Mouse (Mus musculus): ENCODE measurements around the gene Ascc1. TPM values are rescaled to one million over a fixed set of nuclear protein-coding genes. Genes with fewer than 3 reads are reported as not detected.

Gene Ascc1
- 14.1 and 14.7 TPM in 2 replicates for polyA plus RNA-seq (2015; fragmentation: Nextera tagmentation; extraction: Ambion mirVana)

DNA sequence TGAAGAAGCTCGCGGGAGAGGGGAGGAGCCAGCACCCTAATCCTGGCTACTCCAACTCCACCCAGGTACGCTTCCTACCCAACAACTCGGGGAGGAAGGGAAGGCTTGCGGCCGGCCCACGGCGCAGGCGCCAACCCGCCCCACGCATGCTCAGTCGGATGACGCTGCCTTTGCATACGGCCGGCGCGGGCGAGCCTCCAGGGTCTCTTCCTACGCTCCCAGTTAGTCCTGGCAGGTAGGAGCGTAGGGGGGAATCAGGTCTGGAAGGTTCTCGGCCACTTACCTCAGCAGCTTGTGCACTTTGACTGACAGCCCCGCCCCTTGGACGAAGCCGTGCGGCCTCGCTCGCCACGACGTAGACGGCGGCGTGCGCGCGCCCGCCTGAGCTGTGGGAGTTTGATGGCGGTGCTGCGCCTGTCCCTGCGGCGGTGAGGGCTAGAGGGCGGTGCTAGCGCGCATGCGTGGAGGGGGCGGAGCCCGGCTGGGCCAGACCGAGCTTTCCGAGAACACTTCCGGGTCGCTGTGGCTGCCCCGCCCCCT, at the start of gene Ascc1, which contains the start of gene Anapc16:
Ascc1 (plus strand) TSS at position 133 of the 540 bp plus-strand sequence.
Anapc16 (minus strand) TSS at position 463 of the 540 bp plus-strand sequence.
- Histone ChIP-seq H3K27me3 (ENCODE audit: insufficient read depth, low read length) (no peaks in the 10 kb centered on the region), H3K9ac (replicated peaks) (peak within 1 kb of the TSS; percentile 85), H3K4me3 (ENCODE audit: low read depth, low read length) (peak within 1 kb of the TSS; percentile 67), H3K9me3 (ENCODE audit: low read length) (no peaks in the 10 kb centered on the region), H3K4me2 (ENCODE audit: low read depth, low read length) (peak within 1 kb of the TSS; percentile 81), H3K4me1 (ENCODE audit: insufficient read depth) (peaks cover 8% of the 10 kb centered on the region), H3K27ac (ENCODE audit: low read depth) (peak within 1 kb of the TSS; percentile 99), H3K36me3 (replicated peaks; ENCODE audit: insufficient read depth, low read length) (no peaks in the 10 kb centered on the region; the same call in none of the 2 replicates)
- ATAC-seq (peak; percentile 98), DNase-seq (peak; percentile 99)
- no peak; the same call in 1 of the 2 replicates for TF ChIP-seq EP300 (IDR thresholded peaks at IDR 0.05; ENCODE audit: low read depth)
- TF ChIP-seq CTCF (IDR thresholded peaks at IDR 0.05; ENCODE audit: low read depth) = no peak
- WGBS (ENCODE audit: insufficient replicate concordance) = under 1% methylated on average over 49 of the region's 51 CpGs

DNA sequence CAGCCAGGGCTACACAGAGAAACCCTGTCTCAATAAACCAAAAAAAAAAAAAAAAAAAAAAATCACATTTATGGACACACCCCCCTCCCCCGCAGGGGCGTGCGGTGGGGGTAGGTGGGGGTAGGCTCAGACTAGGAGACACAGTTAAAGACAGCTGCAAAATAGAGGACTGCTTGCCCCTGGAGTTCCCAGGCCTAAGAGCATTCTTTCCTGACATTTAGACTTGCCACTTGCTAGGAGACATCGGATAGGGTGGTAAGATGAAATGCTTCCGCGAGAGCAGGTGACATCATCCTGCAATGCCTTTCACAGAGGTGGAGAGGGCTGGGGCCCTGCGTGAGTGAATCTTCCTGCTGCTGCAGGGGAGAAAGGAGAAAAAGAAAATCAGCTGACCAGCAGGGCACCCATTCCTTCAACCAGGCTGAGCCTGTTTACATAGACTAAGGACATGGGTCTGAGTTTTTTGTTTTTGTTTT, 49.0 kb upstream of the Ascc1 start:
- DNase-seq = no peak
- WGBS (ENCODE audit: insufficient replicate concordance) = 41% methylated on average over 7 of the region's 7 CpGs
- no peak for TF ChIP-seq CTCF (IDR thresholded peaks at IDR 0.05; ENCODE audit: low read depth)
- no peak for TF ChIP-seq EP300 (IDR thresholded peaks at IDR 0.05; ENCODE audit: low read depth)
- H3K36me3 ChIP-seq (replicated peaks; ENCODE audit: insufficient read depth, low read length) = peaks cover 11% of the 10 kb centered on the region
- no peak overlapping the region for H3K9ac ChIP-seq (replicated peaks)
- ATAC-seq = no peak
- H3K4me1 ChIP-seq (ENCODE audit: insufficient read depth) = peaks cover 19% of the 10 kb centered on the region
- no peak overlapping the region for H3K4me2 ChIP-seq (ENCODE audit: low read depth, low read length)
- H3K4me3 ChIP-seq (ENCODE audit: low read depth, low read length) = no peak overlapping the region
- no peaks in the 10 kb centered on the region for H3K9me3 ChIP-seq (ENCODE audit: low read length)
- H3K27ac ChIP-seq (ENCODE audit: low read depth) = no peak overlapping the region
- no peaks in the 10 kb centered on the region for H3K27me3 ChIP-seq (ENCODE audit: insufficient read depth, low read length)

DNA sequence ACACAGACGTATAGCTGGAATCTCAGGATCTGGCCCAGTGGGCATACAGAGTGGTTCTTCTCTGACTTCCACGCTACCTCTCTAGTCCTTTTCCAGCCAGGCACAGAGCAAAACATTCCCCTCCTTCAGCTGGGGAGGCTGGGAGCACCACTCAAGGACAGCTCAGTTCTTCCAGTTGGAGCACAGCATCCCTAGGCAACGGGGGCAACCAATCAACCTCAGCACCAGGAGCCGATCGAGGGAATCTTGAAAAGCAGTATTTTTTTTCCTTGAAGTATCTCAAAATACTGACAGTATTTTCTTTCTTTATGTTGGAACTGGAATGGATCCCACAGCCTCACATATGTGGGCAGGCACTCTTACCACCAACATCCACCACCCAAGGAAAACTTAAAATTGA, 45.9 kb upstream of the Ascc1 start:
- H3K4me3 ChIP-seq (ENCODE audit: low read depth, low read length) = no peak overlapping the region
- no peak for DNase-seq
- 71% methylated on average over 5 of the region's 5 CpGs for WGBS (ENCODE audit: insufficient replicate concordance)
- no peak for ATAC-seq
- H3K27me3 ChIP-seq (ENCODE audit: insufficient read depth, low read length) = no peaks in the 10 kb centered on the region
- H3K4me2 ChIP-seq (ENCODE audit: low read depth, low read length) = no peak overlapping the region
- H3K4me1 ChIP-seq (ENCODE audit: insufficient read depth) = peaks cover 11% of the 10 kb centered on the region
- H3K36me3 ChIP-seq (replicated peaks; ENCODE audit: insufficient read depth, low read length) = no peaks in the 10 kb centered on the region
- TF ChIP-seq CTCF (IDR thresholded peaks at IDR 0.05; ENCODE audit: low read depth) = no peak
- TF ChIP-seq EP300 (IDR thresholded peaks at IDR 0.05; ENCODE audit: low read depth) = no peak
- no peaks in the 10 kb centered on the region for H3K9me3 ChIP-seq (ENCODE audit: low read length)
- no peak overlapping the region for H3K9ac ChIP-seq (replicated peaks)
- no peak overlapping the region for H3K27ac ChIP-seq (ENCODE audit: low read depth)

DNA sequence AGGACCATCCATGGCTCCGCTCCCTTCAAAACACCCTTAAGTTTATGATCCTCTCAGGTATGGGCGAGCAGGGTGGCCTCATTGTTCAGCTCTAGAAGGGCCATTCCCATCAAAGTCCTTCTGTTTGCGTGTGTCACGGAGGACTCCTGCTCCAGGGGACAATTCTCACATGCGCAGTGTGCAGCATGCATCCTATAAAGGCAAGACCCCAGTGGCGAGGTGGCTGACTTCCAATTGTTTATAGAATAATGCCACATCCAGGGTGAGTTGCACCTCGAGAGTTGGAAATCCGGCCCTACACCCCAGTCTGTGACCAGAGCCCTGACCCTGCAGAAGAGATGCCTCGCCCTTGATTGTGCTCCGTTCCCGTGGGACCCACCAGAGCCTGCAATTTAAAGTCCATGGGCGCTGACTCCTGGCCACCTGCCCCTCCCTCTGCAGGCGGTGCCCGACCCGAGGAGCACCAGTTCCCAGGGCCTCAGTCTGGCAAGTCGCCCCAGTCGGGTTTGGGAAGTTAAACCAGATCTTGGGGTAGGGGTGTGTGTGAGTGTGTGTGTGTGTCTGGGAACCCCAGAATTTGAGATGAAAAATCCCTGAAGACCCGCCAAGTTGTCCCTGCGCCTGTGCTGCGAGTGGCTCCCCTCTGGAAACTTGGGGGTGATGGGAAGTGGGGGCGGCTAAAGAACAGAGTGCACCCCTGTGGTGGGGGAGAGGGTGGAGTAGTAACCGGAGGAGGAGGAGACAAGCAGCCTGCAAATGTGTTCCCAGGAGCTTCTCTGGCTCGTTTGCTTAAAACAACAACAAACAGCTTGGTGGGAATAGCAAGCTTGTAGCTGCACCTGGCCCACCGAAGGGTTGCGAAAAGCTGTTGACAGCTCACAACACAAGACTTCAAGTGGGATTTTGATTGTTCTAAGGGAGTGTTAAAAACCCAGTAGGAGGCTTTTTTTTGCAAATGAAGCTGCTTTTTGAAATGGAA, 45.1 kb upstream of the Ascc1 start:
- no peaks in the 10 kb centered on the region for H3K27me3 ChIP-seq (ENCODE audit: insufficient read depth, low read length)
- TF ChIP-seq EP300 (IDR thresholded peaks at IDR 0.05; ENCODE audit: low read depth) = no peak
- TF ChIP-seq CTCF (IDR thresholded peaks at IDR 0.05; ENCODE audit: low read depth) = no peak
- H3K4me1 ChIP-seq (ENCODE audit: insufficient read depth) = peaks cover 6% of the 10 kb centered on the region
- ATAC-seq (no peak), DNase-seq (no peak)
- H3K27ac ChIP-seq (ENCODE audit: low read depth) = no peak overlapping the region
- no peak overlapping the region for H3K4me2 ChIP-seq (ENCODE audit: low read depth, low read length)
- no peaks in the 10 kb centered on the region for H3K36me3 ChIP-seq (replicated peaks; ENCODE audit: insufficient read depth, low read length)
- no peak overlapping the region for H3K9ac ChIP-seq (replicated peaks)
- no peak overlapping the region for H3K4me3 ChIP-seq (ENCODE audit: low read depth, low read length)
- no peaks in the 10 kb centered on the region for H3K9me3 ChIP-seq (ENCODE audit: low read length)
- 47% methylated on average over 25 of the region's 25 CpGs for WGBS (ENCODE audit: insufficient replicate concordance)

DNA sequence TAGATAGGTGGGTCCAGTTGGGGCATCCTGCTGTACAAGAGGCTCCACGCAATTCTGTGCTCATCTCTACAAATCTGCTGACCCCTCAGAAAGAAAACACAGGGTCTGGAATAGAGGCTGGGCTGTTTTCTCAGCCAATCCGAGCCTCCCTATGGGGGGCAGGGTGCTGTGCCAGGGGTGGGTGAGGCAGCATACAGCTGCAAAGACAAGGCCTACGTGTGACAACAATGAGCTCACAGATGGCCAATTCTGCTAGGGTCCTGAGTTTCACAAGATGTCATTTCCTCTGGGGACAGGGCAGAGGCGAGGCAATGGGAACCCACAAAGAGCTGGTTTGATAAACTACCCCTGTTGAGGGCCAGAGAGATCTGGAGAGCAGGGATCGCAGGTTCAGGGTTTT, 44.1 kb upstream of the Ascc1 start:
- H3K27me3 ChIP-seq (ENCODE audit: insufficient read depth, low read length) = no peaks in the 10 kb centered on the region
- TF ChIP-seq EP300 (IDR thresholded peaks at IDR 0.05; ENCODE audit: low read depth) (no peak), CTCF (IDR thresholded peaks at IDR 0.05; ENCODE audit: low read depth) (no peak)
- ATAC-seq (peak; percentile 38; the same call in 1 of the 2 replicates), DNase-seq (no peak)
- H3K4me2 ChIP-seq (ENCODE audit: low read depth, low read length) = 0 out of 2 replicates have a peak overlapping the region, but pooled peaks have one; percentile 4
- H3K9me3 ChIP-seq (ENCODE audit: low read length) = no peaks in the 10 kb centered on the region
- WGBS (ENCODE audit: insufficient replicate concordance) = 49% methylated on average over 5 of the region's 5 CpGs
- H3K27ac ChIP-seq (ENCODE audit: low read depth) = 0 out of 2 replicates have a peak overlapping the region, but pooled peaks have one; percentile 5
- H3K4me1 ChIP-seq (ENCODE audit: insufficient read depth) = peaks cover 1% of the 10 kb centered on the region
- H3K9ac ChIP-seq (replicated peaks) = no peak overlapping the region
- no peaks in the 10 kb centered on the region for H3K36me3 ChIP-seq (replicated peaks; ENCODE audit: insufficient read depth, low read length)
- H3K4me3 ChIP-seq (ENCODE audit: low read depth, low read length) = no peak overlapping the region

DNA sequence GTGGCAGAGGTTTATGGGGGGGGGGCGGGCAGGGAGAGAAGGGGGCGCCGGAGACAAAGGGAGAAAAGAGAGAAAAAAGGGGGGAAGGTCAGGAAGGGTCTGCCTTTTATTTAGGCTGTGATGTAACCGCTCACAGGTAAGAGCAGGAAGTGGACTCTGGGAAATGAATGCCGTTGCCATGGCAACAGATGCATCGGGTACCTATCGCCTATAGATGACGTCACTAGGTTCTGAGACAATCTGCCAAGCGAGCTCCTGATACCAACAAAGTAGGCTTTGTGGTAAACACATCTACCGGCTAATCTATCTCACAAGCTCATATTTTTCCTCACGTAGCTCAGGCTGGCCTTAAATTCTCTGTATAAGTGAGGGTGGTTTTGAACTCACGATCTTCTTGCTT, 43.1 kb upstream of the Ascc1 start:
- TF ChIP-seq EP300 (IDR thresholded peaks at IDR 0.05; ENCODE audit: low read depth) = no peak
- no peak for TF ChIP-seq CTCF (IDR thresholded peaks at IDR 0.05; ENCODE audit: low read depth)
- DNase-seq = no peak
- Histone ChIP-seq H3K9ac (replicated peaks) (no peak overlapping the region), H3K27me3 (ENCODE audit: insufficient read depth, low read length) (no peaks in the 10 kb centered on the region), H3K27ac (ENCODE audit: low read depth) (no peak overlapping the region), H3K4me1 (ENCODE audit: insufficient read depth) (peaks cover 6% of the 10 kb centered on the region), H3K36me3 (replicated peaks; ENCODE audit: insufficient read depth, low read length) (no peaks in the 10 kb centered on the region), H3K4me3 (ENCODE audit: low read depth, low read length) (no peak overlapping the region), H3K4me2 (ENCODE audit: low read depth, low read length) (no peak overlapping the region), H3K9me3 (ENCODE audit: low read length) (no peaks in the 10 kb centered on the region)
- ATAC-seq = no peak
- 73% methylated on average over 12 of the region's 12 CpGs for WGBS (ENCODE audit: insufficient replicate concordance)

All from liver, postnatal 0 days (tissue).